Mouse (Mus musculus) kidney, adult 2 months (tissue): ENCODE data around the gene Gmfb.

Source experiments
- CTCF ChIP-seq: fragments of 200-500 bp; conservative IDR thresholded peaks from 2 replicates; pipeline ENCODE4 v1.5.1; 2011; ENCODE audit warnings: low read depth, mild to moderate bottlenecking, control low read depth, low read length, moderate library complexity, mixed read lengths; ENCODE audit not compliant: insufficient read depth, insufficient read length
- POLR2A ChIP-seq: fragments of 200-500 bp; IDR thresholded peaks from one replicate; pipeline ENCODE4 v1.6.1; 2011; ENCODE audit warnings: low read depth, low read length, control low read depth

GRCm38 (mm10) chr14:46778756-46779155 is 43.3 kb downstream of the Gmfb start:
- TF ChIP-seq POLR2A (no peak), CTCF (no peak)
